8 mouse cellular contexts compared by ENCODE assay signal in genomic region chr2:120729775-120730585, GRCm38 (mm10).
DNase-seq lines count a peak whose midpoint lies in the region; ATAC-seq lines count a peak whose summit lies in the region.

No protein-coding gene starts in this region.

- peak overlapping the region; percentile 78 to 96 for H3K4me3 ChIP-seq in heart, embryonic 14.5 days (ENCODE audit: control insufficient read depth in 1 of 2, insufficient read depth in 1 of 2, low read depth in 1 of 2, low read length in 2 of 2)

- peak; percentile 12 for DNase-seq in CD4-positive, CD25-positive, alpha-beta regulatory T cell, adult 2 months (ENCODE audit: low read depth, low spot score)
- DNase-seq in spleen, adult 12 weeks (ENCODE audit: low spot score): peak; percentile 37
- no peak for DNase-seq in spleen, adult 18-20 months
- DNase-seq in liver: peak; percentile 77
- peak; percentile 20 for DNase-seq in retina, embryonic 14.5 days (ENCODE audit: low spot score)
- DNase-seq in urinary bladder, postnatal 4 days (ENCODE audit: low spot score in 2 of 2): no peak

- no peak for ATAC-seq in CD4-positive, CD25-positive, alpha-beta regulatory T cell, adult 4 months
- no peak for ATAC-seq in heart, embryonic 14.5 days (ENCODE audit: insufficient number of reproducible peaks, insufficient read depth, low FRiP score, low read depth)

- H3K36me3 ChIP-seq in heart, embryonic 14.5 days (ENCODE audit: control insufficient read depth, insufficient read depth, low read length): peaks cover 41% of the 10 kb centered on the region

- 1% methylated on average over 23 of the region's 23 CpGs for WGBS in heart, embryonic 14.5 days

- H3K4me2 ChIP-seq in heart, embryonic 14.5 days (ENCODE audit: low read length): peak overlapping the region; percentile 96

- H3K27ac ChIP-seq in heart, embryonic 14.5 days (replicated peaks in 1 of 2; ENCODE audit: control insufficient read depth in 1 of 2, insufficient read depth in 1 of 2, low read depth in 2 of 2, low read length in 2 of 2): peak overlapping the region in 1 of 2 experiments; percentile 98; a peak in 2 of 4 replicates

- peaks cover 6 to 15% of the 10 kb centered on the region in 2 experiments for H3K4me1 ChIP-seq in heart, embryonic 14.5 days (ENCODE audit: control insufficient read depth in 2 of 2, insufficient read depth in 2 of 2, low read length in 2 of 2)

- no peaks in the 10 kb centered on the region for H3K27me3 ChIP-seq in heart, embryonic 14.5 days (ENCODE audit: control insufficient read depth, insufficient read depth, low read length)

- H3K9ac ChIP-seq in heart, embryonic 14.5 days (ENCODE audit: low read length): peak overlapping the region; percentile 87

- no peaks in the 10 kb centered on the region for H3K9me3 ChIP-seq in heart, embryonic 14.5 days (ENCODE audit: control insufficient read depth, low read length)

Comparison
In these comparisons a context has a peak if more than half of its experiments do, and no peak if none do; other contexts are left out.
1. DNase-seq: peak in CD4-positive, CD25-positive, alpha-beta regulatory T cell, adult 2 months (single experiment), spleen, adult 12 weeks (single experiment), liver (single experiment) and retina, embryonic 14.5 days (single experiment); none in spleen, adult 18-20 months (0 of 2) and urinary bladder, postnatal 4 days (0 of 2).